In the genomic region with DNA sequence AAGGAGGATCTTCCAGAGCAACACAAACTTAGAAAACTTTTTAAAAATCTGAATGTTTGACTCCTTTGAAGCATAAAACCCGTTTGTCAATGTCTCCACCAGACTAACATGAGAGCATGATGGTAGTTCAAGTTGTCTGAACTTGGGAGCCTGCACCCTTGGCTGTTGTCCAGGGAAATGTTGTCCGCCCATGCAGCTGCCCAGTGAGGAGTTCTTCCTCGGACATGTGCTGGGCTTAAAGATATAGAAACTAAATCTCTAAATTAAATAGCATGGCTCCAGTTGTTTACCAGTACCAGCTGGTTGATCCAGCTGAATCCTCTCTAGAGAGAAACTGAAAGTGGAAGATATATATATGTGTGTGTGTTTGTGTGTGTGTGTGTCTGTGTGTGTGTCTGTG, we compare ENCODE assay signal across 13 mouse cellular contexts. TPM values are rescaled to one million over a fixed set of nuclear protein-coding genes. Genes with fewer than 3 reads are reported as not detected.
DNase-seq lines count a peak whose midpoint lies in the region; ATAC-seq and TF ChIP-seq lines count a peak whose summit lies in the region.
"Had no signal": no experiment of that assay in that cellular context is flagged by ENCODE, and none has a peak within 500 bp of the region (broad histone marks: within the 10 kb centered on the region; RNA-seq: fewer than 3 reads in every experiment).

No protein-coding gene starts in this region.

- H3K4me3 ChIP-seq in intestine, embryonic 14.5 days (ENCODE audit: low read depth, low read length): no peak overlapping the region
- H3K4me3 ChIP-seq in intestine, postnatal 0 days (ENCODE audit: low read depth, low read length): no peak overlapping the region
- H3K4me3 ChIP-seq in lung, embryonic 16.5 days (ENCODE audit: low read length): no peak overlapping the region
- H3K4me3 ChIP-seq: hindbrain, embryonic 13.5 days; midbrain, embryonic 10.5 days had no signal

- 31% methylated on average over 3 of the region's 3 CpGs for WGBS in intestine, embryonic 14.5 days
- WGBS in intestine, postnatal 0 days: 52% methylated on average over 3 of the region's 3 CpGs
- 30% methylated on average over 3 of the region's 3 CpGs for WGBS in lung, embryonic 16.5 days

- H3K36me3 ChIP-seq in intestine, embryonic 14.5 days (ENCODE audit: control insufficient read depth, insufficient read depth, low read length): no peaks in the 10 kb centered on the region
- H3K36me3 ChIP-seq in intestine, postnatal 0 days (ENCODE audit: control insufficient read depth, insufficient read depth): no peaks in the 10 kb centered on the region
- no peaks in the 10 kb centered on the region for H3K36me3 ChIP-seq in lung, embryonic 16.5 days (ENCODE audit: control insufficient read depth, insufficient read depth, low read length)
- H3K36me3 ChIP-seq: hindbrain, embryonic 13.5 days; midbrain, embryonic 10.5 days had no signal

- H3K4me2 ChIP-seq in intestine, embryonic 14.5 days (ENCODE audit: low read length): no peak overlapping the region
- H3K4me2 ChIP-seq in intestine, postnatal 0 days (replicated peaks; ENCODE audit: low read depth): no peak overlapping the region
- no peak overlapping the region for H3K4me2 ChIP-seq in lung, embryonic 16.5 days (ENCODE audit: low read depth, low read length)
- H3K4me2 ChIP-seq: hindbrain, embryonic 13.5 days had no signal

- 0 out of 2 replicates have a peak, but pooled peaks have one; percentile 36 for ATAC-seq in intestine, embryonic 14.5 days (replicated peaks; ENCODE audit: low FRiP score, low TSS enrichment, low read depth)
- ATAC-seq in intestine, postnatal 0 days: no peak
- ATAC-seq in lung, embryonic 16.5 days (ENCODE audit: low read depth): peak; percentile 43; the same call in 1 of the 2 replicates

- TF ChIP-seq CTCF in intestine, postnatal 0 days (IDR thresholded peaks at IDR 0.05; ENCODE audit: low read depth): no peak

- no peak for DNase-seq in intestine, embryonic 14.5 days (ENCODE audit: low spot score)
- DNase-seq in lung, postnatal 36 days: no peak
- peak; percentile 54 for DNase-seq in kidney, postnatal 10 days
- DNase-seq in skeletal muscle tissue, adult 2 months (ENCODE audit: low read depth, low spot score): peak; percentile 18
- DNase-seq in cerebellum, adult 8-10 months: no peak
- DNase-seq in adrenal gland, postnatal 4 days (ENCODE audit: low spot score in 2 of 2): no peak
- DNase-seq: cerebellum, postnatal 14 days; right cerebral cortex, postnatal 4 days; thymus, postnatal 25 days had no signal

- no peak overlapping the region for H3K9ac ChIP-seq in intestine, embryonic 14.5 days (ENCODE audit: low read length)
- H3K9ac ChIP-seq in intestine, postnatal 0 days (ENCODE audit: low read depth, low read length): no peak overlapping the region
- H3K9ac ChIP-seq in lung, embryonic 16.5 days (ENCODE audit: low read length): no peak overlapping the region
- H3K9ac ChIP-seq: hindbrain, embryonic 13.5 days had no signal

- no peaks in the 10 kb centered on the region for H3K27me3 ChIP-seq in intestine, embryonic 14.5 days (replicated peaks; ENCODE audit: control insufficient read depth, insufficient read depth, low read length)
- H3K27me3 ChIP-seq in intestine, postnatal 0 days (replicated peaks; ENCODE audit: control insufficient read depth, insufficient read depth, low read length): no peaks in the 10 kb centered on the region
- H3K27me3 ChIP-seq in lung, embryonic 16.5 days (ENCODE audit: control insufficient read depth, insufficient read depth, low read depth, low read length): no peaks in the 10 kb centered on the region
- H3K27me3 ChIP-seq: hindbrain, embryonic 13.5 days had no signal

- H3K4me1 ChIP-seq in intestine, embryonic 14.5 days (replicated peaks; ENCODE audit: control insufficient read depth, insufficient read depth, low read length): 0 out of 2 replicates have a peak, but pooled peaks cover 5% of the 10 kb centered on the region
- H3K4me1 ChIP-seq in intestine, postnatal 0 days (replicated peaks; ENCODE audit: control insufficient read depth, insufficient read depth, low read length): peaks cover 7% of the 10 kb centered on the region; the same call in 1 of the 2 replicates
- H3K4me1 ChIP-seq in lung, embryonic 16.5 days (replicated peaks; ENCODE audit: control insufficient read depth, insufficient read depth, low read length): no peaks in the 10 kb centered on the region

- no peak overlapping the region for H3K27ac ChIP-seq in intestine, embryonic 14.5 days (ENCODE audit: low read depth)
- H3K27ac ChIP-seq in intestine, postnatal 0 days (ENCODE audit: low read depth, low read length): no peak overlapping the region
- H3K27ac ChIP-seq in lung, embryonic 16.5 days (ENCODE audit: low read length): no peak overlapping the region
- H3K27ac ChIP-seq: hindbrain, embryonic 13.5 days; midbrain, embryonic 10.5 days had no signal

- no peaks in the 10 kb centered on the region for H3K9me3 ChIP-seq in intestine, embryonic 14.5 days (ENCODE audit: control insufficient read depth, low read length)
- no peaks in the 10 kb centered on the region for H3K9me3 ChIP-seq in intestine, postnatal 0 days (ENCODE audit: control insufficient read depth)
- H3K9me3 ChIP-seq in lung, embryonic 16.5 days (ENCODE audit: control insufficient read depth, low read length): no peaks in the 10 kb centered on the region
- H3K9me3 ChIP-seq: hindbrain, embryonic 13.5 days; midbrain, embryonic 10.5 days had no signal

RNA-seq across cellular contexts. Expression of a gene that starts 49.2 kb away (rescaled TPM):
- polyA plus RNA-seq in intestine, embryonic 14.5 days (2014; fragmentation: Nextera tagmentation; extraction: Ambion mirVana): 12.1 and 12.2 TPM in 2 replicates
- polyA plus RNA-seq in intestine, postnatal 0 days (2015; fragmentation: Nextera tagmentation; extraction: Ambion mirVana): 21.0 and 22.8 TPM in 2 replicates
- 8.1 and 8.9 TPM in 2 replicates for polyA plus RNA-seq in lung, embryonic 16.5 days (2015; fragmentation: Nextera tagmentation; extraction: Ambion mirVana)
- total RNA-seq in adrenal gland, postnatal 4 days (2021): 10 to 100 TPM; 19.1 to 19.4 TPM

RNA-seq across cellular contexts. Expression of a gene that starts 49.5 kb away (rescaled TPM):
- polyA plus RNA-seq in intestine, embryonic 14.5 days (2014; fragmentation: Nextera tagmentation; extraction: Ambion mirVana): 18.6 and 19.3 TPM in 2 replicates
- polyA plus RNA-seq in intestine, postnatal 0 days (2015; fragmentation: Nextera tagmentation; extraction: Ambion mirVana): 8.9 and 9.7 TPM in 2 replicates
- 16.2 and 17.1 TPM in 2 replicates for polyA plus RNA-seq in lung, embryonic 16.5 days (2015; fragmentation: Nextera tagmentation; extraction: Ambion mirVana)
- total RNA-seq in adrenal gland, postnatal 4 days (2021): 10 to 100 TPM; 39.8 to 41.4 TPM

Comparison
In these comparisons a context has a peak if more than half of its experiments do, and no peak if none do; other contexts are left out.
1. DNase-seq: peak in kidney, postnatal 10 days (single experiment) and skeletal muscle tissue, adult 2 months (single experiment); none in intestine, embryonic 14.5 days (single experiment), lung, postnatal 36 days (single experiment), cerebellum, adult 8-10 months (single experiment) and adrenal gland, postnatal 4 days (0 of 2).